Mouse (Mus musculus) lung, postnatal 0 days (tissue): ENCODE measurements around the gene Gm20489. TPM values are rescaled to one million over a fixed set of nuclear protein-coding genes. Genes with fewer than 3 reads are reported as not detected.

ENCODE experiments used
- ATAC-seq: fragments of 200-750 bp; cut with Nextera tagmentation; 2 replicates; pipeline ENCODE4 v1.8.0; 2017; ENCODE audit warnings: moderate library complexity
- DNase-seq: peaks from one replicate; pipeline ENCODE4 v3.0.0-alpha.2; 2016; ENCODE audit warnings: low spot score
- H3K27ac ChIP-seq: fragments of 300-500 bp; sonication (generic); 2 replicates; pipeline ENCODE4 v1.5.1; 2014; ENCODE audit warnings: antibody characterized with exemption, mild to moderate bottlenecking, low read length, mixed read lengths
- H3K27me3 ChIP-seq: fragments of 300-500 bp; sonication (generic); replicated peaks from 2 replicates; pipeline ENCODE4 v1.6.1; 2014; ENCODE audit warnings: low read length, mixed read lengths; ENCODE audit not compliant: insufficient read depth
- H3K36me3 ChIP-seq: fragments of 300-500 bp; sonication (generic); 2 replicates; pipeline ENCODE4 v1.6.1; 2014; ENCODE audit warnings: low read length, mixed read lengths; ENCODE audit not compliant: insufficient read depth
- H3K4me1 ChIP-seq: fragments of 300-500 bp; sonication (generic); 2 replicates; pipeline ENCODE4 v1.6.1; 2014; ENCODE audit warnings: antibody characterized with exemption, low read depth, low read length, mixed read lengths; ENCODE audit not compliant: insufficient read depth
- H3K4me2 ChIP-seq: fragments of 300-500 bp; sonication (generic); replicated peaks from 2 replicates; pipeline ENCODE4 v1.6.1; 2014; ENCODE audit warnings: low read depth, mild to moderate bottlenecking, low read length, moderate library complexity, mixed read lengths
- H3K4me3 ChIP-seq: fragments of 300-500 bp; sonication (generic); 2 replicates; pipeline ENCODE4 v1.5.1; 2014; ENCODE audit warnings: low read depth, low read length
- H3K9ac ChIP-seq: fragments of 300-500 bp; sonication (generic); replicated peaks from 2 replicates; pipeline ENCODE4 v1.6.1; 2014; ENCODE audit warnings: low read depth, mild to moderate bottlenecking
- H3K9me3 ChIP-seq: fragments of 300-500 bp; sonication (generic); 2 replicates; pipeline ENCODE4 v1.6.1; 2016; ENCODE audit warnings: low read length, mixed read lengths
- CTCF ChIP-seq: IDR thresholded peaks from 2 replicates; pipeline ENCODE4 v1.5.1; 2016; ENCODE audit warnings: antibody characterized with exemption, mild to moderate bottlenecking
- EP300 ChIP-seq: IDR thresholded peaks from 2 replicates; pipeline ENCODE4 v1.6.1; 2016; ENCODE audit warnings: antibody characterized with exemption, mild to moderate bottlenecking, control low read depth
- WGBS: fragments of 180-500 bp; shearing (Covaris S2); extraction: QIAGEN DNeasy Blood & Tissue Kit; methylation state at CpG from one replicate; pipeline ENCODE4 v1.1.7; 2014; 5-methylcytosine and 5-hydroxymethylcytosine counted together
- polyA plus RNA-seq: library from polyadenylated mRNA; unstranded; fragments of >200 nt; fragmentation: Nextera tagmentation; extraction: Ambion mirVana; gene quantifications from 2 replicates; pipeline ENCODE4 v1.2.1, GENCODE M21; 2015

Gm20489 gene
- polyA plus RNA-seq, 1 experiment from 2014 or later: not detected

- Histone ChIP-seq H3K4me3 (peak within 1 kb of the TSS; percentile 14; the same call in 1 of the 2 replicates), H3K36me3 (no peaks in the 10 kb centered on the region), H3K27ac (no peak within 1 kb of the TSS), H3K9ac (no peak within 1 kb of the TSS), H3K9me3 (no peaks in the 10 kb centered on the region), H3K4me1 (no peaks in the 10 kb centered on the region), H3K27me3 (no peaks in the 10 kb centered on the region), H3K4me2 (peak within 1 kb of the TSS; percentile 33; the same call in 1 of the 2 replicates)
- 59% methylated on average over 5 of the region's 5 CpGs for WGBS
- peak; percentile 24 for DNase-seq
- no peak for TF ChIP-seq EP300
- no peak for TF ChIP-seq CTCF
- ATAC-seq: peak; percentile 46; the same call in 1 of the 2 replicates
Measured at GRCm38 (mm10) chrX:101268025-101268754, 633 bp downstream of the Gm20489 start, which contains the start of gene Il2rg. TSS of gene Il2rg (minus strand) at chrX:101268255.

DNA sequence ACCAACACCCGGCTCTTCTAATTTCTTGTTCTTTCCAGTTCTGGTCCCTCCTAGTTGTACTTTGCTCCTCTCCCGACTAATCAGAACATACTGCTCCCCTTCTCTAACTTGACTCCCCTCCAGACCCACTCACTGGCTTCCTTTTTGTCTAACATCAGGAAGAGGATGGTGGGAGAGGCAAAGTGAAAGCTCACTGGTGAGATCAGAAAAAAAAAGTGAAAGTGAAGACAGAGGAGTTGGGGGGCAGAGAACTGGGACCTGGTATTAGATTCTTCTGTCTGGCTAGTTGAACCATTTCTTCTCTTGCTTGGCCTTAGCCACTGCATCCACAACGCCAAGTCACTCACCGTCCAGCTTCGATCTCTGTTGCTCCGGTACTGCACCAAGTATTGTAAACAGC lies 2.2 kb downstream of the Gm20489 start:
- ATAC-seq: no peak
- no peak overlapping the region for H3K9ac ChIP-seq
- H3K4me1 ChIP-seq: no peaks in the 10 kb centered on the region
- no peak overlapping the region for H3K4me3 ChIP-seq
- WGBS: 91% methylated on average over 6 of the region's 6 CpGs
- TF ChIP-seq CTCF: no peak
- TF ChIP-seq EP300: no peak
- H3K4me2 ChIP-seq: no peak overlapping the region
- DNase-seq: no peak
- H3K27me3 ChIP-seq: no peaks in the 10 kb centered on the region
- no peaks in the 10 kb centered on the region for H3K36me3 ChIP-seq
- no peak overlapping the region for H3K27ac ChIP-seq
- no peaks in the 10 kb centered on the region for H3K9me3 ChIP-seq

DNA sequence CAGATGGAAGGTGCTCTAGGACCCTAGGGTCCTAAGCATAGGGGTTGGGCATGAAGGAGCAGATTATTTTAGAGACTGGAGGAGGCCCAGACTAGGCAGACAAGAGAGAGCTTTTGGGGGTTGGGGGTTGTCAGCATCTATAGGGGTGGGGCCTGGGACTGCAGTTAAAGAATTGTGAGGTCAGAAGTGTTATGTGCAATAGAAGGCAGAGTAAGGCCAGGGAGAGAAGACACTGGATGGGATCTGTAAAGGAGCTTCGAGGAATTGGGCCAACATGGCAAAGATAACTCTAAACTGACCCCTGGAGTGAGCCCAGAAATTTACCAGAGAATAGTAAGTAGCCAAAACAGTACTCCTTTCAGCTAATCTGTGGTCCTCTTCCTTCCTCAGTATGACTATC lies 4.9 kb downstream of the Gm20489 start, which contains the start of gene Gm614:
Gene Gm614 (minus strand): TSS at position 101 of the 400 bp plus-strand sequence.
- no peak within 1 kb of the TSS for H3K4me2 ChIP-seq
- TF ChIP-seq CTCF (no peak), EP300 (no peak)
- 36% methylated on average over 1 of the region's 1 CpGs for WGBS
- H3K36me3 ChIP-seq: no peaks in the 10 kb centered on the region
- no peaks in the 10 kb centered on the region for H3K4me1 ChIP-seq
- no peak for DNase-seq
- H3K27me3 ChIP-seq: no peaks in the 10 kb centered on the region
- H3K27ac ChIP-seq: no peak within 1 kb of the TSS
- no peaks in the 10 kb centered on the region for H3K9me3 ChIP-seq
- ATAC-seq: no peak
- H3K9ac ChIP-seq: no peak within 1 kb of the TSS
- H3K4me3 ChIP-seq: no peak within 1 kb of the TSS

GRCm38 (mm10) chrX:101260441-101261325 lies 8.1 kb downstream of the Gm20489 start:
- no peaks in the 10 kb centered on the region for H3K9me3 ChIP-seq
- H3K9ac ChIP-seq: no peak overlapping the region
- no peaks in the 10 kb centered on the region for H3K27me3 ChIP-seq
- H3K27ac ChIP-seq: no peak overlapping the region
- no peaks in the 10 kb centered on the region for H3K36me3 ChIP-seq
- DNase-seq: no peak
- no peaks in the 10 kb centered on the region for H3K4me1 ChIP-seq
- ATAC-seq: no peak; the same call in 1 of the 2 replicates
- H3K4me2 ChIP-seq: no peak overlapping the region
- WGBS: 25% methylated on average over 8 of the region's 13 CpGs
- no peak for TF ChIP-seq EP300
- TF ChIP-seq CTCF: no peak
- no peak overlapping the region for H3K4me3 ChIP-seq

GRCm38 (mm10) chrX:101256603-101257002 lies 12.2 kb downstream of the Gm20489 start:
- Histone ChIP-seq H3K36me3 (no peaks in the 10 kb centered on the region), H3K4me1 (no peaks in the 10 kb centered on the region), H3K27ac (no peak overlapping the region), H3K9me3 (no peaks in the 10 kb centered on the region), H3K27me3 (no peaks in the 10 kb centered on the region), H3K9ac (no peak overlapping the region), H3K4me3 (no peak overlapping the region), H3K4me2 (no peak overlapping the region)
- no peak for DNase-seq
- ATAC-seq: no peak
- TF ChIP-seq CTCF: peak; percentile 45
- TF ChIP-seq EP300: no peak
- 83% methylated on average over 13 of the region's 13 CpGs for WGBS

DNA sequence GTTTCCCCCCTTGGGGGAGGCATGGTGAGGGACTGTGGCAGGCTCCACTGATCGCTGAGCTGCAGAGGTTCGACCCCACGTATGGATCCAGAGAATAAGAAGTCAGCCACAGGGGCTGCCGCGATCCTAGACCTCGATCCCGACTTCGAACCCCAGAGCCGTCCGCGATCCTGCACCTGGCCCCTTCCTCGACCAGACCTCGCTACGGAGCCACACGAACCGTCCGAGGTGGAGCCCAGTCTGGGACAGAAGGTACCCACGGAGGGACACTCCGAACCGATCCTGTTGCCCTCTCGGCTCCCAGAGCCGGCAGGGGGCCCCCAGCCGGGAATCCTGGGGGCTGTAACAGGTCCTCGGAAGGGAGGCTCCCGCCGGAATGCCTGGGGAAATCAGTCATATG lies 14.1 kb downstream of the Gm20489 start:
- Histone ChIP-seq H3K27ac (no peak overlapping the region), H3K4me1 (no peaks in the 10 kb centered on the region), H3K4me3 (peak overlapping the region; percentile 53), H3K9me3 (no peaks in the 10 kb centered on the region), H3K4me2 (peak overlapping the region; percentile 79), H3K36me3 (no peaks in the 10 kb centered on the region), H3K9ac (peak overlapping the region; percentile 26; the same call in 1 of the 2 replicates), H3K27me3 (no peaks in the 10 kb centered on the region)
- DNase-seq (no peak), ATAC-seq (peak; percentile 8; the same call in 1 of the 2 replicates)
- TF ChIP-seq EP300 (no peak), CTCF (no peak)
- WGBS: 17% methylated on average over 22 of the region's 26 CpGs
